Mouse (Mus musculus) adipocyte (in vitro differentiated cells): ENCODE measurements at regions not wholly inside any gene's neighbourhood (a gene's known extent, or its start where the extent isn't known, plus 50 kb on each side); places are given as distances from the start of the nearest gene placed in this dataset.

Source experiments
- DNase-seq: peaks from one replicate; pipeline ENCODE4 v3.0.0-alpha.2; 2016; ENCODE audit warnings: low spot score

GRCm38 (mm10) chr2:173368899-173369298 is 92.6 kb upstream of the Pmepa1 start:
- no peak for DNase-seq

DNA sequence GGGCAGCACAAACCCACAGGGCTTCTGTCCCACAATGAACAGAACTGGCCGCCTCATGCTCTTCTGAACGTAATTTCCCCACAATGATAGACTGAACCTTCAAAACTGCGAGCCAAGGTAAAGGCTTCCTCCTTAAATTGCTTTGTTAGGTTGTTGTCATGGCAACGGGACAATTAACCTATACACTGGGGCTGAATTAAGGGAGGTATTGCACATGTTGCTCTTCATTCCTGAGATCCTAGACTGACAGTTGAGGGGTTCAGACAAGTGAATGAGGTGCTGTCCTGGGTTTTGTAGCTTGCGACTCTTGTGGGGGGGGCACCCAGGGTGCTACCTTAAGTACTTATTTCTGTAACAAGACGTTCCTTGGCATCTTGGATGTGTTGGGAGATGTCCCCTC is 100.6 kb upstream of the Pmepa1 start:
- no peak for DNase-seq

GRCm38 (mm10) chr2:173377497-173378257 is 101.3 kb upstream of the Pmepa1 start:
- DNase-seq = no peak

DNA sequence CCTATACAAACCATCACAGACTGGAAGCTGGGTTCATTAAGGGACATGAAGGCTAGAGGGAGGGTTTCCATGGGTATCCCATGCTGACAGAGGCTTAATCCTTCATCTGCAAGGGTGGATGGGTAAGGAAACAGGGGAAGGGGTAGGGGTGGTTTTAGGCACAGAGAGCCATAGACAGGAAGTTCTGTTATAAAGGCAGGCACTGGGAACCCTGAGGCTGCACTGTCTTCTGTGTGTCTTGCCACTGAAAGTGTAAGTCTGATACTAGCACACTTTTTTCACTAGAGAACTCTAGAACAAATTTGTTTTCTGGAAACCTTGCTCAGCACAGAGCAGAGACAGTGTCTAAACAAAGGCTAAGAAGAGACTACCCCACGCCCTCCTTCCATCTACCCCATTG is 103.4 kb upstream of the Pmepa1 start:
- DNase-seq = no peak

DNA sequence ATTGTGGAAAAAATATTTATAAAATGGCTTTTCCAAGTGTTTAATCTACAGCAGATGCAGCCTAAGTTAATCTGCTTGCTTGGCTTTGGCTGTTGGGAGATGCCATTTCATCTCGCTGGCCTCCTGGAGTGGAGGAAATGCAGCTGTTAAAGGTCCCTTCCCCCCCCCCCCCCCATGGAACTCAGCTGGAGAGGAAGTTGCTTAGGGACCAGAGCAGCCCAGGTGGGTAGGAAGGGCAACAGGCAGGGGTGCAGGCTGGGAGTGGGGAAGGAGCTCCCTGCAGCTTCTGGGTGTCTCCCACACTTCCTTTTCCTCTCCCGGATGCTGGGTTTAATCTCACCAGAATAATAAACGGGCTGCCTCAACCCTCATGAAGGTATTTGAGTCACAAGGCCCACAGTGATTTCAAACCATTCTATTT is 104.0 kb upstream of the Pmepa1 start:
- no peak for DNase-seq

GRCm38 (mm10) chr2:173382176-173382813 is 106.0 kb upstream of the Pmepa1 start:
- DNase-seq = no peak

DNA sequence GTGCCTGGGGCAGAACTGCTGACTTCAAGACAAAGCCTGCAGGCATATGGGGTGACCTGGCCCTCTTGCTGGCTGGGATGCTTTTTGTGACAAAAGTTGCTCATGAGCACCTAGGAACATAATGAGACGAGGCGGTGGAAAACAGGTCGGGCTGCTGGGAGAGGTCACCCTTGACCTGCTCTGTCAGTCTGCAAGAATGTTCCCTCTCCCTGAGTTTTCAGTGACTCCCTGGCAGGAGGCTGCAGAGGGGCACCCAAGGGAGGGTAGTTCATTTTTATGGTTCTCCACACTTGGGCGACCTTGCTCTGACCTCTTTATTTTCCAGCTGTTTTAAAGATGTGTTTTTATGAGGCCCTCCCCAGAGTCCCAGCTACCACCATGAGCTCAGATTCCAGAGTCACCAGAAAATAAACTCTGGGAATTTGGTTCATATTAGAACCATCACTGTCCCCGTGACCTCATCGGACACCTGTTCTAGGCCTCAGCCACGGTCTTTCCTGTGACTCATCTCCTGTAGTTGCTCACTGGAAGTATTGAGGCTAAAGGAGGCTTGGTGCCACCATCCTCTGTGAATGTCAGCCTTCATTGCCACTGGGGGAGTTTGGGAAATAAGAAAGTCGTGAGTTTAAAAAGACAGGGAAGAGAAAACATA is 108.7 kb upstream of the Pmepa1 start:
- no peak for DNase-seq

DNA sequence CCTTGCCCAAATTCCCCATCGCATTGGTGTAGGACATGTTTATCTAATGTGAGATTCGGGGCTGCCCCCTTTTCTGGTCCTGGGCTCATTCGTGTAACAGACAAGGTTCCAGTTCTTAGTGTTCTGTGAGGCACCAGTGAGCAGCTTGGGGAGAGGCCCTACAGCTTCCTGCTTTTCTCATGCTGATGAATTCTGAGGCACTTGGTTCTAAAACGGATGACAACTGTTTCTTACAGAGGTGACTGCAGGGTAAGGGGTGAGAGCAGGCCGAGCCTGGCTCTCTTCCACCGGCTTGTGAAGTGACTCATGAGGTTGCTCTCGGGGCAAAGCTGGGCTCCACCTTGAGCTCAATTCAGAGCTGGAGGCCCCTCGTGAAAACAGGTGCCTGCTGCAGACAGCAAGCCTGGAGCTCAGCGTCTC is 109.4 kb upstream of the Pmepa1 start:
- peak; percentile 18 for DNase-seq

GRCm38 (mm10) chr2:173388140-173388539 is 111.8 kb upstream of the Pmepa1 start:
- no peak for DNase-seq

DNA sequence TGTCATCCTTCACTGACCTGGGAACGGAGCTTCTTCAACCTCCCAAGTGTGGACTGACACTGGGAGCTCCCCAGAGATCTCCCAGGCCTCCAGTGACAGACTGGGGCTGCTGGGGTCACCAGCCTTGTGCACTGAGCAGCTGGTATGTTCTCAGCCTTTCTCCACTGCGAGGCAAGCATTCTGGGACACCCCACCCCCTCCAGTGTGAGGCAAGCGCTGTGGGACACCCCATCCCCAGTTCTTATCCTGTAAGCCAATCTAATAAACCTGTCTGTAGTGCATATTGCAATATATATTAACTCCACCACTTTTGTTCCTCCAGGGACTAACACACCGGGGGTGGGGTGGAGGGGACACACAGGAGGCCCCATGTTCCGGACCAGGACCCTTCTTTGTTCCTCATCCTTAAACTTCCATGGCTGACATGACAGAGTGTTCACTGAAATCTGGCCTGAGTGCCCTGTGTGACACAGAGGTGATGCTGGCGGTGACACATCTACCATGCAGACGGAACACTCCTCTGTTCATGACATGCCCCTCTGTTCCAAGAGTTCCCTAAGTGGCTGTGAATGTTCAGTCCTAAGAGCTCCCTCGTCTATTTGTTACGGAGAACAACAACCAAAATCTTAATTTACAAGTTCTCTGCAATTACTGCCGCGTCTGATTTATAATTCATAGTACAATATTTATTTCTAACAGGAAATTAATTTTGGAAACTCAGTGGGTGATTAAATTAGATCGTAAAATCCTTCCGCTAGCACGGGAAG is 116.4 kb upstream of the Pmepa1 start:
- no peak for DNase-seq

- DNase-seq = no peak
Measured at GRCm38 (mm10) chr2:173393324-173393592, 116.9 kb upstream of the Pmepa1 start.

DNA sequence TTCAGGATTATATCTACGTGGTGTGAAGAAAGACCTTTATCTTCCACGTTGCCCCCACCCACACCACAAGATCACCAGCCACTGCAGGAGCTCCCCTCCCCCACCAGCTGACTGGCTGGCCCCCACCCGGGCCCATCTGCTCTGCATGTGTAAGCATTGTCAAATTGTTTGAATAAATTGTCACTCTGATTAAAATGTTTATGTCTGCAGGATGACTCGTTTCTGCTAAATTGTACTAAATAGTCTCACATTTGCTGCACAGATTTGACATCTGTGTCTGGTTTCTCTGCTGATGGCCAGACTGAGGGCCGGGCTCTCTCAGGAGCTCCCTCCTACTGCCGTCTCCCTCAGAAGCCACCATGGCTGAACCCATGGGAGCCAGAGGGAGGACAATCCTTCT is 119.2 kb upstream of the Pmepa1 start:
- DNase-seq = no peak

DNA sequence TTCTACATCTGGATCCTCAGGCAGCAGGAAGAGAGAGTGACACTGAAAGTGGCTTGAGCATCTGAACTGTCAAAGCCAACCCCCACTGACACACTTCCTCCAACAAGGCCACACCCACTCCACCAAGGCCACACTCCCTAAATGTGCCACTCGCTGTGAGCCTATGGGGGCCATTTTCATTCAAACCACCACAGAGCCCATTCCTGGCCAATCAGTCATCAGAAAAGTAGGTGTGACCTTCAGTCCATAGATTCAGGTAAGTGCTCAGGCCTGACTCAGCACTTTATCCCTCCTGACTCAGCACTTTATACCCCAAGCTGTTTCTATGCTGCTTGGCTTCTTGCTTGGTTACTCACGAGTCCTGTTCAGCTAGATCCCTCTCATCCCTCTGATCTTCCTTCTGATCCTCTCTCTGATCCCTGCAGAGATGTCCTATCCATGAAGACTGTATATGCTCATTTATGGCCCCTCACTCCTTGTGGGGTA is 121.6 kb upstream of the Pmepa1 start:
- no peak for DNase-seq

- DNase-seq = no peak
Measured at GRCm38 (mm10) chr2:173405629-173406028, 116.8 kb upstream of the 1700021F07Rik start.

- DNase-seq = no peak
Measured at GRCm38 (mm10) chr2:173406344-173407094, 115.9 kb upstream of the 1700021F07Rik start.

GRCm38 (mm10) chr2:173407133-173407532 is 115.3 kb upstream of the 1700021F07Rik start:
- no peak for DNase-seq

DNA sequence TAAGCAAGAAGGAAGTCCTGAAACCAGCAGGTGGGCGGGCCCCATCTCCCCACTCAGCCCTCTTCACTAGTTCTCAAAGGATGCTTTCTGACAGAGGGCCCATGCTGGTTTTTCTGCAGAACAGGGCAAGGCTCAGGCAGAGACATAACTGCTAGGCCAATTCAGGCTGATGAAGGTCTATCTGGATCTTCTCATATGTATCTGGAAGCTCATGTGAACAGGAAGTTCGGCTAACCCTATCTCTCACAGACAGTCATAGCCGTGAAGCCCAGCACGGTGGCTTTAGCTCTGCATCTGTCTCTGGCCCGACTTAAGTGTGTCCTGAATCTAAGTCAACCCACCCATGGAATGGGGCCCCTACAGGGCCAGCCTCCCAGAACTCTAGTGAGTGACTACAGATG is 113.7 kb upstream of the 1700021F07Rik start:
- DNase-seq = no peak

DNA sequence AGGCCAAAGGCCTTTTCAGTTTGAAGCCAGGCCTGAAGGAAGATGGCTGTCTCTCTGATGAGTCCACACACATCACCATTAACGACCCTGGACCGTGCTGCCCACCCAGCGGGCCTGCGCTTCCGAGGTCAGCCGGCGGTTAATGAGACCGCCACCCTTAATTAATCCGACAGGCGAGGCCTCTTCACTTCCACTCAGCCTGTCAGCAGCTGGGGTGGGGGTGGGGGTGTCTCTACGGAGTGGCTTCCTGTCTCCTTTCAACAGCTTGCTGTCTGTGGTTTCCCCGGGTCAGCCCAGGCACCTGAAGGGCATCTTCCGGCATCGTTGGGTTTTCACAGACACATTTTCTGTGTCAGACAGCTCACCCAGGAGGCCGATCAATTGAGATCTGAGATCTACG is 113.0 kb upstream of the 1700021F07Rik start:
- no peak for DNase-seq

- DNase-seq = no peak
Measured at GRCm38 (mm10) chr2:173413906-173414656, 108.3 kb upstream of the 1700021F07Rik start.

DNA sequence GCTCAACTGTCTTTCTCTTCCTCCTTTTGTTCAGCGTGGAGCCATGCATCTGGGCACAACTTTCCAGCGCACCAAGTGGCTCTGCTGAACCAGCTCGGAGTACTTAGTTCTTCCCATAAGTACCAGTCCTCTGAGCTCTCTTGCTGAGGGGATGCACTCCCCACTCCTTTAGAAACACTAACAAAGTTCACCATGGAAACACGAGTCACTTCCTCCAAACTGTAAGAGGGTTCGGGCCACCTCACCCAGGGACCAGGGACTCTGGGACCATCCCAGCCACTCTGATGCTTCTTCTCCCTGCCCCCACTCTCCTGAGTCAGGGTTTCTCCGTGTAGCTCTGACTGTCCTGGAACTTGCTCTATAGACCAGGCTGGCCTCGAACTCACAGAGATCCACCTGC is 107.0 kb upstream of the 1700021F07Rik start:
- no peak for DNase-seq

- DNase-seq = no peak
Measured at GRCm38 (mm10) chr2:173416921-173417320, 105.5 kb upstream of the 1700021F07Rik start.
